Mouse (Mus musculus) C3H10T1/2 (cell line): ENCODE measurements around the gene Olfr974. TPM values are rescaled to one million over a fixed set of nuclear protein-coding genes. Genes with fewer than 3 reads are reported as not detected.

ENCODE experiments used
- polyA plus RNA-seq, 2 experiments: library from polyadenylated mRNA; unstranded; fragments of >200 nt; fragmentation: generic; extraction: Trizol; gene quantifications; one replicate each; pipeline ENCODE4 v1.2.1; 2012; ENCODE audit warnings: missing spikeins in 2 of 2

The Olfr974 gene
- not detected for polyA plus RNA-seq

DNA sequence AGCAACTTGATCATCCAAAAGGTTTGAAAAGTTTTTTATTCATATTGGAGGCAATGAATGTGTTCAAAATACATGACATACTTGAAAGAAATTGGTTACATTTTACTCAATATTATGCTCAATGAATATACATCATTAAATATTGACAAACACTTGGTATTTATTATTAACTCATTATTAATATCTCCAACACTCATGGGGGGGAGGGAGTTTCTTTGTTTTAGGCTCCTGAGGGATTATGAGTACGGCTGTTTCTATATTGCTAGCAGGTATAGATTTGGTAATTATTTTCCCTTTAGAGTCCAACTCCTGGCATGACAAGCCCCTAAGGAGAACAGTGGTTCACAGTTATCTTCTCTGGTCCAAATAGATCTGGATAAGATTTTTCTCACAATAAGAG lies at the start of gene Olfr974:
Olfr974 (plus strand) TSS at position 301 of the 400 bp plus-strand sequence.

GRCm38 (mm10) chr9:39907036-39907435 lies 30.3 kb upstream of the Olfr974 start, which contains the start of gene Olfr229:
Gene Olfr229 (plus strand): TSS chr9:39907336.

GRCm38 (mm10) chr9:39951946-39952345 lies 14.6 kb downstream of the Olfr974 start, which contains the start of gene Olfr975:
Gene Olfr975 (minus strand): TSS chr9:39952046.

DNA sequence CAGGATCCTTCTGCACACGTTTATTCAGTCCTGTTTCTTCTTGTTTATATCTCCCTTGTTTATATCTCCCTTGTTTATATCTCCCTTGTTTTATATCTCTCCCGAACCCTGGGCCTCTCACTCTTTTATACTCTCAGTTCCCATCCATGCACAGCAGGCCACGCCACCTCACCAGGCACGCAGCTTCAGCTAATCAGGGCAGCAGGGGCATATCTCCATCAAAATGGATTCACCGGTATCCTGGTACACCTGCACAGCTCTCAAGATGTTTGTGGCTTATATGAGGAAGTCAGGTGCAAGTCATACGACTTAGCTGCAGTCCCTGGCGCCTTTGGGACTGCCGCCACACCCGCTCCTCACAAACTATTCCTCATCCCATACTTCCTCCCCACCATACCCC lies 23.7 kb downstream of the Olfr974 start, which contains the start of gene Olfr976:
Olfr976 (minus strand) TSS at position 101 of the 400 bp plus-strand sequence.

DNA sequence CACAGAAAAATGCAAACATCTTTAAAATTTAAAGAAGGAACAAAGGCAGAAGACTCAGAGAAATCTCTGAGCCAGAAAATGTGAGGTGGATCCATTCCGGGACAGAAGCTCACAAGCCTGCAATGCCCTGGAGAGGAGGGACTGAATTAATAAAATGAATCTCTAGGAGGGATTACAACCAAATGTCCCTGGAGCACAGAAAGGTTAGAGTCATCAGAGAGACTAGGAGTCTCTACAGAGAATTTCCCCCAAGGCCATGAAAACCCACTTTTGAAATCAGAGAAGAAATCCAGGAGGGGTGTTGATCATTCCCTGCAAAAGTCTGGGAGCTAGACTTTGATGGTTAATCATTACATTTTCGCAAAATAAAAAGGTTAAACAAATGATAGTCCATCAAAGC lies 54.5 kb downstream of the Olfr974 start, which contains the start of gene Olfr978:
Olfr978 (plus strand) TSS at position 301 of the 400 bp plus-strand sequence.

Other genes starting within 250 kb of the Olfr974 start
- not detected for gene Olfr149, start 230.4 kb upstream of the Olfr974 start, polyA plus RNA-seq
- not detected for gene Olfr965, start 226.1 kb upstream of the Olfr974 start, polyA plus RNA-seq
- not detected for gene Olfr150, start 206.5 kb upstream of the Olfr974 start, polyA plus RNA-seq
- gene Olfr967, start 191.3 kb upstream of the Olfr974 start, polyA plus RNA-seq = not detected
- gene Olfr968, start 154.2 kb upstream of the Olfr974 start, polyA plus RNA-seq = not detected
- gene Olfr969, start 146.6 kb upstream of the Olfr974 start, polyA plus RNA-seq = not detected
- not detected for gene Olfr970, start 128.6 kb upstream of the Olfr974 start, polyA plus RNA-seq
- gene Olfr971, start 100.6 kb upstream of the Olfr974 start, polyA plus RNA-seq = not detected
- gene Olfr972, start 71.1 kb upstream of the Olfr974 start, polyA plus RNA-seq = not detected
- gene Olfr229, start 30.2 kb upstream of the Olfr974 start, polyA plus RNA-seq = not detected
- not detected for gene Olfr975, start 14.5 kb downstream of the Olfr974 start, polyA plus RNA-seq
- gene Olfr976, start 23.6 kb downstream of the Olfr974 start, polyA plus RNA-seq = not detected
- not detected for gene Olfr978, start 54.6 kb downstream of the Olfr974 start, polyA plus RNA-seq
- gene Olfr979, start 66.0 kb downstream of the Olfr974 start, polyA plus RNA-seq = not detected
- gene Olfr980, start 72.1 kb downstream of the Olfr974 start, polyA plus RNA-seq = not detected
- not detected for gene Olfr981, start 84.0 kb downstream of the Olfr974 start, polyA plus RNA-seq
- gene Olfr982, start 136.3 kb downstream of the Olfr974 start, polyA plus RNA-seq = not detected
- not detected for gene Olfr983, start 156.1 kb downstream of the Olfr974 start, polyA plus RNA-seq
- not detected for gene Olfr984, start 176.7 kb downstream of the Olfr974 start, polyA plus RNA-seq
- gene Olfr985, start 192.7 kb downstream of the Olfr974 start, polyA plus RNA-seq = not detected
- gene Tmem225, start 210.6 kb downstream of the Olfr974 start, polyA plus RNA-seq = not detected
- gene Olfr986, start 243.4 kb downstream of the Olfr974 start, polyA plus RNA-seq = not detected